In the genomic region with DNA sequence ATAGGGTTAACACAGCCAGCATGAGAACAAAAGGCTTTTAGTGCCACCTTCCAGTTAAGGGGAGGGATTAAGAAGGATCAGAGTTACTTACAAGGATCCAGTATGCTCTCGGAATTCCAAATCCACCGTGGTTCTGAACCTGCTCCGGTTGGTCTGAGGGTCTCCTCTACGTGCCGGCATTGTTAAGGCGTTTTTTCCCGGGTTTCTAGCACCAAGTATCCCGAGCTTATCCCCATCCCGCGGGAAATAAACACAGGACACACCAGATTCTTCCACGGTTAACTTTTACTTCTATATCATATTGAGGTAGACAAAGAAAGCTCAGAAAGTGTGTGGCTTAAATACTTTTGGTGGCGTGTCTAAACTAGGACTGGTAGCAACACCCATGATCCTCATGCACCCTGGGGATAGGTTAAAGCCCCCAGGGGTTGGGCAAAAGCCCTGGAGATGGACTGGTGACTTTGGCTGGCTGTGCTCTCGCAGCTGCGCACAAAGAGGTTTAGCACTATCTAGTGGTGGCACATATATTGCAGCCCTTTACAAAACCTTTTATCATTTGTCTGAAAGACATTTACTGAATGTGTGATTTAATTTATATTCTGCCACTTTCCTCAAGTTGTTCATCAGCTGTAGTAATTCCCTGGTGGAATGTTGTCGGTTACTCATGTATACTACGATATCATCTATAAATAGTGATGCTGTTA, we compare ENCODE assay signal across 11 mouse cellular contexts. TPM values are rescaled to one million over a fixed set of nuclear protein-coding genes. Genes with fewer than 3 reads are reported as not detected.
DNase-seq lines count a peak whose midpoint lies in the region; ATAC-seq and TF ChIP-seq lines count a peak whose summit lies in the region.
"Not testable (repeated sequence)": the region's sequence is repeated elsewhere in the genome, so short reads cannot be mapped to it uniquely, and the experiment has no call there.
"Had no signal": no experiment of that assay in that cellular context is flagged by ENCODE, and none has a peak within 500 bp of the region (broad histone marks: within the 10 kb centered on the region; RNA-seq: fewer than 3 reads in every experiment).

No protein-coding gene starts in this region.

- not testable (repeated sequence) for H3K4me1 ChIP-seq in embryonic facial prominence, embryonic 10.5 days; forebrain, postnatal 0 days (ENCODE audit: insufficient read depth); hindbrain, embryonic 13.5 days (replicated peaks); kidney, postnatal 0 days (replicated peaks; ENCODE audit: insufficient read depth, low read length); liver, embryonic 15.5 days (replicated peaks); midbrain, embryonic 16.5 days (ENCODE audit: control insufficient read depth, insufficient read depth, low read length); small intestine, adult 2 months (ENCODE audit: control insufficient read depth, insufficient read depth, insufficient read length, low read length)

- not testable (repeated sequence) for TF ChIP-seq POLR2A in small intestine, adult 2 months (IDR thresholded peaks at IDR 0.05; ENCODE audit: low read depth, low read length)

- not testable (repeated sequence) for H3K9ac ChIP-seq in forebrain, postnatal 0 days; hindbrain, embryonic 13.5 days; kidney, postnatal 0 days (ENCODE audit: low read depth, low read length); liver, embryonic 15.5 days; midbrain, embryonic 16.5 days (ENCODE audit: low read depth, low read length)

- peak; percentile 21 for DNase-seq in NIH3T3 (ENCODE audit: low read depth)
- DNase-seq in embryonic facial prominence, embryonic 10.5 days (ENCODE audit: low spot score), result peak; percentile 32
- DNase-seq in forebrain, postnatal 0 days, result peak; percentile 33
- peak; percentile 28 for DNase-seq in kidney, postnatal 0 days (ENCODE audit: low spot score)

- peak; percentile 54; the same call in 1 of the 2 replicates for ATAC-seq in forebrain, postnatal 0 days
- peak; percentile 74 for ATAC-seq in hindbrain, embryonic 13.5 days (ENCODE audit: low FRiP score)
- 0 out of 2 replicates have a peak, but pooled peaks have one; percentile 40 for ATAC-seq in kidney, postnatal 0 days (replicated peaks; ENCODE audit: low FRiP score, low read depth)
- ATAC-seq in liver, embryonic 15.5 days (ENCODE audit: insufficient read depth), result not testable (repeated sequence)
- peak; percentile 64 for ATAC-seq in midbrain, embryonic 16.5 days

- H3K9me3 ChIP-seq in embryonic facial prominence, embryonic 10.5 days; forebrain, postnatal 0 days (ENCODE audit: low read length); hindbrain, embryonic 13.5 days; kidney, postnatal 0 days (replicated peaks; ENCODE audit: low read length); liver, embryonic 15.5 days (replicated peaks); midbrain, embryonic 16.5 days (replicated peaks; ENCODE audit: control insufficient read depth, low read length, poor library complexity, severe bottlenecking): not testable (repeated sequence)

- H3K27ac ChIP-seq in embryonic facial prominence, embryonic 10.5 days (replicated peaks), result peak overlapping the region; percentile 76
- H3K27ac ChIP-seq in forebrain, postnatal 0 days (ENCODE audit: low read depth, low read length); liver, embryonic 15.5 days (replicated peaks); midbrain, embryonic 16.5 days (ENCODE audit: low read length); small intestine, adult 2 months (ENCODE audit: insufficient read depth, low read depth, low read length): not testable (repeated sequence)
- 0 out of 2 replicates have a peak overlapping the region, but pooled peaks have one; percentile 35 for H3K27ac ChIP-seq in hindbrain, embryonic 13.5 days
- H3K27ac ChIP-seq in kidney, postnatal 0 days, result 0 out of 2 replicates have a peak overlapping the region, but pooled peaks have one; percentile 31

- peak overlapping the region; percentile 42 for H3K4me2 ChIP-seq in forebrain, postnatal 0 days (ENCODE audit: low read depth)
- H3K4me2 ChIP-seq in hindbrain, embryonic 13.5 days, result peak overlapping the region; percentile 47
- H3K4me2 ChIP-seq in kidney, postnatal 0 days (ENCODE audit: low read length), result peak overlapping the region; percentile 43
- peak overlapping the region; percentile 29 for H3K4me2 ChIP-seq in liver, embryonic 15.5 days
- peak overlapping the region; percentile 34 for H3K4me2 ChIP-seq in midbrain, embryonic 16.5 days (ENCODE audit: low read length)

- H3K4me3 ChIP-seq in embryonic facial prominence, embryonic 10.5 days, result peak overlapping the region; percentile 53
- H3K4me3 ChIP-seq in forebrain, postnatal 0 days (ENCODE audit: low read depth, low read length), result peak overlapping the region; percentile 27
- H3K4me3 ChIP-seq in hindbrain, embryonic 13.5 days, result peak overlapping the region; percentile 38
- peak overlapping the region; percentile 26; the same call in 1 of the 2 replicates for H3K4me3 ChIP-seq in kidney, postnatal 0 days (replicated peaks; ENCODE audit: low read depth, low read length)
- H3K4me3 ChIP-seq in liver, embryonic 15.5 days (replicated peaks), result not testable (repeated sequence)
- peak overlapping the region; percentile 23 for H3K4me3 ChIP-seq in midbrain, embryonic 16.5 days (ENCODE audit: low read depth, low read length)
- H3K4me3 ChIP-seq in small intestine, adult 2 months (ENCODE audit: low read depth, low read length), result peak overlapping the region; percentile 22; the same call in 1 of the 2 replicates

- not testable (repeated sequence) for H3K27me3 ChIP-seq in embryonic facial prominence, embryonic 10.5 days (replicated peaks; ENCODE audit: low read depth, poor library complexity, severe bottlenecking); forebrain, postnatal 0 days (ENCODE audit: insufficient read depth, low read length); hindbrain, embryonic 13.5 days; kidney, postnatal 0 days (ENCODE audit: insufficient read depth, low read length); liver, embryonic 15.5 days; midbrain, embryonic 16.5 days (ENCODE audit: control insufficient read depth, insufficient read depth, low read depth, low read length); small intestine, adult 2 months (ENCODE audit: control insufficient read depth, insufficient read depth, low read length)

- H3K36me3 ChIP-seq in embryonic facial prominence, embryonic 10.5 days (replicated peaks); forebrain, postnatal 0 days (ENCODE audit: insufficient read depth); hindbrain, embryonic 13.5 days; kidney, postnatal 0 days (ENCODE audit: insufficient read depth, low read length); liver, embryonic 15.5 days (replicated peaks); midbrain, embryonic 16.5 days (ENCODE audit: control insufficient read depth, insufficient read depth, low read length); small intestine, adult 2 months (ENCODE audit: control insufficient read depth, insufficient read depth, low read length): not testable (repeated sequence)

- TF ChIP-seq CTCF in forebrain, postnatal 0 days (IDR thresholded peaks at IDR 0.05; ENCODE audit: low read depth), result peak; percentile 56
- TF ChIP-seq CTCF in kidney, postnatal 0 days (IDR thresholded peaks at IDR 0.05; ENCODE audit: low read depth), result peak; percentile 60
- TF ChIP-seq CTCF in small intestine, adult 2 months (IDR thresholded peaks at IDR 0.05; ENCODE audit: extremely low read depth, insufficient read length, insufficient replicate concordance, low read depth, low read length), result peak; percentile 21; the same call in 1 of the 2 replicates

- 6% methylated on average over 16 of the region's 16 CpGs for WGBS in embryonic facial prominence, embryonic 10.5 days
- 3% methylated on average over 16 of the region's 16 CpGs for WGBS in forebrain, postnatal 0 days
- 6% methylated on average over 16 of the region's 16 CpGs for WGBS in hindbrain, embryonic 13.5 days
- 2% methylated on average over 16 of the region's 16 CpGs for WGBS in kidney, postnatal 0 days
- 3% methylated on average over 16 of the region's 16 CpGs for WGBS in liver, embryonic 15.5 days (ENCODE audit: insufficient replicate concordance)
- 5% methylated on average over 16 of the region's 16 CpGs for WGBS in midbrain, embryonic 16.5 days
- WGBS in small intestine, adult 2 months, result 4% methylated on average over 16 of the region's 16 CpGs

RNA-seq across cellular contexts. Expression of a gene that starts 34.1 kb away (rescaled TPM):
- polyA plus RNA-seq in embryonic facial prominence, embryonic 10.5 days (2016; fragmentation: Nextera tagmentation; extraction: Ambion mirVana), result not detected in 2 replicates
- total RNA-seq in forebrain, postnatal 0 days (2014; rRNA removed), result not detected in 2 replicates
- not detected in 2 replicates for polyA plus RNA-seq in forebrain, postnatal 0 days (2015; fragmentation: Nextera tagmentation; extraction: Ambion mirVana)
- polyA plus RNA-seq in hindbrain, embryonic 13.5 days (2015; fragmentation: Nextera tagmentation; extraction: Ambion mirVana), result not detected in 2 replicates
- polyA plus RNA-seq in kidney, postnatal 0 days (2015; fragmentation: Nextera tagmentation; extraction: Ambion mirVana), result not detected in 2 replicates
- not detected in 2 replicates for polyA plus RNA-seq in liver, embryonic 15.5 days (2015; fragmentation: Nextera tagmentation; extraction: Ambion mirVana)
- polyA plus RNA-seq in midbrain, embryonic 16.5 days (2015; fragmentation: Nextera tagmentation; extraction: Ambion mirVana), result not detected in 2 replicates
- not detected in 2 replicates for polyA plus RNA-seq in small intestine, adult 2 months (2012; rRNA removed)
- total RNA-seq: heart, adult 8-10 months; layer of hippocampus, postnatal 36 days had no signal
- polyA plus RNA-seq: activated CD4-positive, CD25-positive, alpha-beta regulatory T cell, adult 4 months had no signal
